Mouse (Mus musculus) left cerebral cortex, adult 11 months (tissue): ENCODE measurements at regions not wholly inside any gene's neighbourhood (a gene's known extent, or its start where the extent isn't known, plus 50 kb on each side); places are given as distances from the start of the nearest gene placed in this dataset.
A peak's percentile ranks its signal among the peaks of the same experiment; 100 is the strongest.

Experiments used
- DNase-seq: peaks from one replicate; pipeline ENCODE4 v3.0.0; 2022; ENCODE audit warnings: low spot score

- DNase-seq, result no peak
Observed at GRCm38 (mm10) chr12:12627597-12627996, 314.1 kb downstream of the Mycn start.

DNA sequence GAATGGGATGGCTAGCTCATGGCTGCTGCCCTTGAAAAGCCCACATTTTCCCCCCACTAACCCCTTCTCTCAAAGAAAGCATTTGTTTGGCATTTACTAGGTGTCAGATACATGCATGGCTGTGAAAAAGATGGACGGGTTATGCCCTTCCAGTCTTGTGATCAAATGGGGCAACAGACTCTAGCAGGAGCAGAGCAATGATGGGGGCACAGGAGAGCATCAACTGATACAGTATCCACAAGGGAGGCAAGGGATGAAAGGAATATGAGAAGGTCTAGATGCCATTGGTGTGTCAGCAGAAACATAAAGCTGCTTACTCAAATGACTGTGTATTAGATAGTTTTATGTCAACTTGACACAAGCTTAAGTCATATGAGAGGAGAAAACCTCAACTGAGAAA, 315.9 kb downstream of the Mycn start:
- no peak for DNase-seq

DNA sequence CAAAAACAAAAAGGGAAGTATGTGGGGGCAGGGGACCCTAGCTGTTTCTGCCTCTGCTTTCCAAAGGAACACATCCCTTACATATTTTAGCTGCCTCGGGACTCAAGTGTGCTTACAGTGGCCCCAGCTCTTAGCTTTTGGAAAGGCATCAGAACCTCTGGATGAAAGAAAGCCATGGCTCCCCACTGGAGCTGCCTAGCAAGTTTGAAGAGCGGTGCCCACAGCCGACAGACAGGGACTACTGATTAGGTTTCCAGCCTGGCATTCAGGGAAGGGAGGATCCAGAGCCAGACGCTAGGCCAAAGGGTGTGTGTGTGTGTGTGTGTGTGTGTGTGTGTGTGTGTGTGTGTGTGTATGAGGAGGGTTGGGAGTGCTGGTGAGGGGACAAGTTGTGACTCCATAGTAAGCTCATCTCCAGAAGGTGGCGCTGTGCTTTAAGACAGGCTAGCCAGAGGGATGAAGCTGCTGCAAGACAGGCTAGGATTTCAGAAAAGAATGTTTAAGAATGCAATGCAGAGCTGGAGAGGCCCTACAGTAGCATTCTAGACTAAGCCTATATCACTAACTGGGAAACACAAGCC, 318.9 kb downstream of the Mycn start:
- DNase-seq, result peak; percentile 83

- DNase-seq, result no peak
Observed at GRCm38 (mm10) chr12:12621506-12621905, 320.2 kb downstream of the Mycn start.

- DNase-seq, result no peak
Observed at GRCm38 (mm10) chr12:12620316-12620715, 321.4 kb downstream of the Mycn start.

- no peak for DNase-seq
Observed at GRCm38 (mm10) chr12:12619431-12619830, 322.3 kb downstream of the Mycn start.

DNA sequence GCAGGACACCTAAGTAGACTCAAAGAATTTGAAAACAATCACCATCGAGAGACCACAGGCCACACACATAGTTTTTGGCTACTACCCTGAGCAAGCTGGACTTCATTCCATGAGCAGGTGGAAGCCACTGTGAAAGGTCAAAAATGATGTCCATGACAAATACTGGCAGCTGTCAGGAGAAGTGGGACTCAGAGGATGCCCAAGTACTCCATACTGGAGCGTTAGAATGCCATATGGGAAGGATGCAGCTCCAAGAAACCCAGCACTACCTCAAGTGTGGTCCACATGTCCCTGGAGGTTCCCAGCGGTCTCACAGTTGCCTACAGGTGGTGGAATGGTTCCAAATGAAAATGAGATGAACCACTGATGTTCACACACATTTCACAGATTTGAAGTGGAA, 329.2 kb downstream of the Mycn start:
- no peak for DNase-seq

GRCm38 (mm10) chr12:12610861-12611260, 330.9 kb downstream of the Mycn start:
- no peak for DNase-seq

DNA sequence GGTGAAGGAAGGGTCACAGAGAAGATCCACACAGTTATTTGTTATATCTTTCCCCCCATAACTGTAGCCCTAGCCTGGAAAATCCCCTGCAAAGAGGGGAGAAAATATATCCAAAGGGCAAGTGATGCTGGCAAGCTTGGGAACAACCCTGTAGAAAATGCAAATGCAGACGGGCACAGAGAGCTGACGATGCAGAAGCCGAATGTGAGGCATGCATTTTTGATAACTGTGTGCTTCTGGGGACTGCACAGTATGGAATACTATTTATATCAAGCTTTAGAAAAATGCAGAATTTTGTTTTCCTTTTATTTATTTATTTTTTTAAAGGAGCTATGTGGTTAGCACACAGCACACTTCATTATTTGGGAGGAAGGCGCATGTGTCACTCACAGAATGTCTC, 333.7 kb downstream of the Mycn start:
- DNase-seq, result no peak

GRCm38 (mm10) chr12:12606911-12607310, 334.8 kb downstream of the Mycn start:
- DNase-seq, result no peak

DNA sequence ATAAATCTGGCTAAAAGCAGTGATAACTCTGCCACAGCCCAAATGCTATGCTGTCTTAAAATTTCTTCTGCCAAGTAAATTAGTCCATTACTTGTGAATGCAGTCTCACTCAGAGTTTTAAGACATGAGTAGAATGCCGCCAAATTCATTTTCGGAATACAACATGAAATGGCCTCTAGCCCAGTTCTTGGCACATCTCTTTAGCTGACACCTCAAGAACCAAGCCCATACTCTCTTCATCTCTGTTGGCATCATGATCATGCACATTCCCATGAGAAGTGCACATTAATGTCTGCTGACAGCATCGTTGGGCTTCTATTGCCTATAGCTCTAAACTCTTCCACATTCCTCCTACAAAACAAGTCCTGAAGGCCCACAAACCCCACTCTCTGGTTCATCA, 336.2 kb downstream of the Mycn start:
- DNase-seq, result no peak

DNA sequence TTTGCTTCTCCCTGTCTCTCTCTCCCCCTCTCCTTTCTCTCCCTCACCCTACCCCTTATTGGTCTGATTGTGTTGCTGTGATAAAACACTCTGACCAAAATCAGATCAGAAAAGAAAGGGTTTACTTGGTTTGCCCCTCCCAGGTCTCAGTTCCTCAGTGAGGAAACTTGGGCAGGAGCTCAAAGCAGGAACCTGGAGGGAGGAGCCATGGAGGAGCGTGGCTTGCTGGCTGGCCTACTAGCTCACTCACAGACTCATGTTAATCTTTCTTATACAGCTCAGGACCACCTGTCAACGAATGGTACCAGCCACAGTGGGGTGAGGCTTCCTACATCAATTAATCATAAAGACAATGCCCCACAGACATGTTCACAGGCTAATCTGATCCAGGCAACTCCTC, 339.4 kb downstream of the Fam49a start:
- DNase-seq, result no peak

GRCm38 (mm10) chr12:12595399-12595798, 333.5 kb downstream of the Fam49a start:
- DNase-seq, result no peak

GRCm38 (mm10) chr12:12594567-12594966, 332.6 kb downstream of the Fam49a start:
- no peak for DNase-seq

GRCm38 (mm10) chr12:12593343-12593742, 331.4 kb downstream of the Fam49a start:
- no peak for DNase-seq

- peak; percentile 24 for DNase-seq
Observed at GRCm38 (mm10) chr12:12590753-12591291, 328.9 kb downstream of the Fam49a start.

DNA sequence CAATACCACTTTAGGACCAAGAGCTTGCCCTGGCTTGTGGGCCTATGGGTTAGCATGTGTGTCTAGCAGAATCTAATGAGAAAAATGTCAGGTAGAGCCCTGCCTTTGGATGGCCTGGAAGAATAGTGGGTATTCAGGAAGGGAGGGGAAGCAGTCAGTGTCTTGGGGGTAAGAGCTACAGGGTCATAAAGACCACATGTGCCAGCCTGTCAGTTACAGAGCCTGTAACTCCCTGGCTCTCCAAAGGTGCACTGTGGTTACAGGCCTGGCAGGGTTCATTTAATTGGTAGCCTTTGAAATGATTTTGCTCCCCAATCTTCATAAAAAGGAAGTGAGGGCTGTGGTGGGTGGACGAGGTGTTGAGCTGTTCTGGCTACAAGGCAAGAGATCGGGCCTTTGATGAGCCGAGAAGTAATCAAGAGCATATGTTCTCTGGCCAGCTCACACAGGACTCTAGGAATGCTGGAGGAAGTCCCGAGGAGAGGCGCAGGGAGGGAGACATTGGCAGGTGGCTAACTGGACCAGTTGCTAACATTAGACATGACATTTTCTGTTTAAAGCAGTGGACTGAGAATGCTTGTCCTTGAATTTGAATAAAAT, 326.9 kb downstream of the Fam49a start:
- DNase-seq, result no peak

DNA sequence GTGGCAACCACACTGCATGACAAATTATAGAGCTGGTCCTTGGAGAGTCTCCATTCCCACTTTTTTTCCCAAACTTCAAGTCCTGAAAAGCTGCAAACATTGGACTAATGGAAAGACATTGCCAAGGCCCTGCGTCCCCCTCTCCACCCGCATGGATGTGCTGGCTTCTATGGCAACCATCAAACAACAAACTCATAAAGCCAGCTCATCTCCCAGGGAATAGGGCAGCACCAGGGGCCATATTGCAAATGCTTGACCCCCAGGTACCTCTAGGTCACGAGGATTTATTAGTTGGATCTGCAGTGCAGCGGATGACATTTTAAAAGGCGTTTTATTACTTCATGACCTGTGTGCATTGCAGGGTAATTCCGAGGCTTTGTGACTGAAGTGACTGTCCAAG, 324.5 kb downstream of the Fam49a start:
- DNase-seq, result no peak

DNA sequence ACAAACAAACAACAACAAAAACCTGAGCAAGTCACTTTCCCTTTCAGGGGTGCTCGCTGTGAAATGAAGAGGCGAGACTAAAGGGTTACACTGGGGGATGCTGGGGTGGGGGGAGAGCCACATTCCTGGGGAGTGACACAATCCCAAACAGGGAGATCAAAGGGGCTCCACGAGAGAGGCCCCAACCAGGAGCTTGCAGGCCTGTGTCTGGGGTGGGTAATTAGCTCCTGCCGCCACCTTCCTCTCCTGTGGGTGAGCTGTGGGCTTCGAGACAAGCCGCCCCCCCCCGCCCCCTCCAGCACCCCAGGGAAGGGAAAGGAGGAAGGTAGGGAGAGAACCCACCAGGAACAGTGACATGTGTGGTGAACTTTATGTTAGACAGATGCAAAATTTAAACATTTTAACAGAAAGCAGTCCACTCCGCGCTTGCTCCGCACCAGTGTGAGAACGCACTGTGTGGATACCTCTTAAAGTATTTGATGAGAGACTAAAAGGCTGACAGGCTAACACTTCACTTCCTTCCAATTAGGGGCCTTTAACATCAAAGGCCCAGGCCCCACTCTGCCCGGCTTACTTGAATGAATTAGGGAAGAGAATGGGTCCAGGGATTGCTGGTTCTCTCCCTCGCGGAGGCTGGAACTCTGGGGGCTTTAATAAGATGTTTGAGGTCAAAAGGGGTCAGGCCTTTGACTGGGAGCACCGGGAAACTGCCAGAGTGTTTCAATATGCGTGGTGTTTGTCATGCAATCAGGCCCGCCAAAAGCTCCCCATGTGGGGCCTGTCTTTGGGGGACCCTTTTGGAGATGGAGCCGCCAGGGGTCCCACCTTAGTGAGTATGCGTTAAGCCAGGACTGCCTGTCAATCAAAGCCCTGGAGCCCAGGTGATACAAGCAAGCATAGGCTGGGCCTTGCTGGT, 319.6 kb downstream of the Fam49a start:
- DNase-seq, result no peak

DNA sequence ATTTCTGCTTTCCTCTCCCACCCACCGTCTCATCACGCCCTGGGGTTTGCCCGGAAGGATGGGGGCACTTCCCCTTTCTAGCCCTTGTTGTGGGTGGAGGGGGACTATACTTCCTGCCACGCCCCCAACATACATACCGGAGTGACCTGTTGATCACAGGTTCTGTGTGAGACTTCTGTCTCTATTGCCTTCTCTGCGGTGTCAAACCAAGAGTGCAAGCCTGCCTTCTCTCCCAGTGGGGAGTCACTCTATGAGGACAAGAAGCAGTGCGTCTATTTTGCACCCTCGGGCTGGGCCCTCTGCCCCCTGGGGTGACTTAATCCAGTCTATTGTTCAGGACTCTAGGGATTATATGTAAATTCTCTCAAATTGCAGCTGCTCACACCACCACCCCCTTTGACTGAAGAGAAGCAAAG, 318.8 kb downstream of the Fam49a start:
- no peak for DNase-seq

DNA sequence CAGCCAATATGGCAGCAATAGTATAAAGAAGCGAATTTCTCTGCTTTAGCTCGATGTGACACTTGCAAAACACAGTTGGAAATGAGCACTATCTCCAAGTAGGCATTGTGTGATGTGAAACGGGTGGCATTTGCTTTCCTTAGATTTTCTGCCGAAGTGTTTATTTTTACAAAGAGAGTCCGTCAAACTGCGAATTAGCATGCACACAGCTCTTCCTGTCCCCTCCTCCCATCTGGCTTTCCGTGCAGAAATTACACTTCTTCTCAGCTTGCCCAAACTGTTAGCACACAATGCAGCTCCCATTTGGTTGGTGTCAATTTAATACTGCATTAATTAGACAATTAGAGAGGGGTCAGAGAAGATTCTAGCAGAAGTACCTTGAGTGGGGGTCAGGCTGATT, 316.3 kb downstream of the Fam49a start:
- DNase-seq, result no peak

DNA sequence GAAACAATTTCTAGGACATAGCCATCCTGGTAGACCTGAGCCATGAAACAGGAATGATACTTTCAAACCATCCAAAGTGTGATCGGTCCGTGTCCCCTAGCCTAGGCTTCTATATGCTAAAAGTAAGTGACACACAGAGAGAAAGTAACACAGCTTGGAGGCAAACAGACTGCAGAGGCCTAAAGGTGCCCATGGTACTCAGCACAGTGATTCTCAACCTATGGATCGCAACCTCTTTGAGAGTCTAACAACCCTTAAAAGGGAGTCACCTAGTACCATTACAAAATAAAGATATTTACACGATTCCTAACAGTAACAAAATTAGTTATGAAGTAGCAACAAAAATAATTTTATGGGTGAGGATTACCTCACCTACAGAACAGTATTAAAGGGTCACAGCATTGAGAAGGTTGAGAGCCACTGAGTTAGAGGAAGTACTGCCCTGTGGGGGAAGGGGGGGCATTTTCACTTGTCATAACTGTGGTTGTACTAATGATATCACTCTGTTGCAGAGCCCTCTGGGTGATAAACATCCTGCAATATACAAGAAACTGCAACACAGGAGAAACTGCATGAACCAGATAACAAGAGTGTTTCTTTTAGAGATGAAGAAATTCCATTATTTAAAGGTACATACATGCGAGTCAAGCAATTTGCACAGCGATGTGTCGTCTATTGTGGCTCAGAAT, 308.8 kb downstream of the Fam49a start:
- no peak for DNase-seq
